Mouse (Mus musculus) testis, adult 2 months (tissue): ENCODE data around the gene Nbea.

Experiments
- CTCF ChIP-seq: fragments of 200-500 bp; IDR thresholded peaks from 2 replicates; pipeline ENCODE4 v1.5.1; 2012; ENCODE audit warnings: low read depth, mild to moderate bottlenecking, inconsistent platforms, low read length, moderate library complexity; ENCODE audit not compliant: control insufficient read depth, insufficient read depth, insufficient replicate concordance
- POLR2A ChIP-seq: fragments of 200-500 bp; IDR thresholded peaks from 2 replicates; pipeline ENCODE4 v1.6.1; 2012; ENCODE audit warnings: low read depth, mild to moderate bottlenecking, inconsistent platforms, low read length, moderate library complexity; ENCODE audit not compliant: control insufficient read depth

DNA sequence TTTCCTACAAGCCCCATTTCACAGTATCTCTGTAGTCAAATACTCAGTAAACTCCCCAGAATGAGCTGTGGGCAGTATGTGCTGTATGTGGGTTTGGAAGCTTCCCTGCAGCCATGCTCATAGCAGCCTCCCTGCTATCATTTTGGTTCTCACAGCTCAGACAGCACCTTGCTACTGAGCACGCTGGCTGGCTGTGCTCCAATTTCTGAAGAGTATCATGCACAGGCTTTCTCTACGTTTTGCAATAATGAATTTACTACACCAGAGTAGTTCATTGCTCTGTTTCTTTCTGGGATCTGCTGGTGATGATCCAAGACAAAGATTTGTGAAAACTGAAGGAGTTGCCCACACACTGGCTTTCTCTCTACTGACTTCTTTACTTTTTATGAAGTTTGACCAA is 505.8 kb downstream of the Nbea start:
- TF ChIP-seq CTCF (no peak), POLR2A (no peak)
